Mouse (Mus musculus): ENCODE results near the gene Olfr201.
A peak's percentile ranks its signal among the peaks of the same experiment; 100 is the strongest.
"Not testable (repeated sequence)": the region's sequence is repeated elsewhere in the genome, so short reads cannot be mapped to it uniquely, and the experiment has no call there.

Olfr201 gene

GRCm38 (mm10) chr16:59272532-59272931, at the start of gene Olfr201:
TSS of gene Olfr201 (minus strand) at chr16:59272632.
- DNase-seq (ENCODE audit: low spot score): not testable (repeated sequence)

DNA sequence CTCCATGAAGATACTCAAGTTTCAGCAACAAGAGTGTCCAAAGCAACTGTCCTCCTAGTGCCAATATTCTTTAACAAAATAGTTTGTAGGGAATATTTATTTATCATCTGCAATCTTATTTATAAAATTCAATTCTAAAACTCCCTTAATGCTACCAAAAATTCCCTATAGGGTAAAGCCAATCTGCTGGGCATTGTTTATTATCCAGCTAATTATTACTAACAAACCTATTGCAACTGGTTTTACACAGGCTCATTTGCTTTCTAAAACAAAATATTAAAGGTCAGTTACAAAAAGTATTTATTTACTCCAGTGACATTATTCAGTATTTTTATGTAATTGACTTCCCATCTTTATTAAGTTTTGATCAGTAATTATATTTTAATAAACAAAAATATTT, 45.7 kb upstream of the Olfr201 start, which contains the start of gene Olfr204:
Olfr204 (minus strand) TSS at position 101 of the 400 bp plus-strand sequence.
- no peak for DNase-seq (ENCODE audit: low spot score)

GRCm38 (mm10) chr16:59298581-59298980, 26.1 kb upstream of the Olfr201 start, which contains the start of gene Olfr203:
TSS of gene Olfr203 (plus strand) at chr16:59298881.
- DNase-seq (ENCODE audit: low spot score): no peak

DNA sequence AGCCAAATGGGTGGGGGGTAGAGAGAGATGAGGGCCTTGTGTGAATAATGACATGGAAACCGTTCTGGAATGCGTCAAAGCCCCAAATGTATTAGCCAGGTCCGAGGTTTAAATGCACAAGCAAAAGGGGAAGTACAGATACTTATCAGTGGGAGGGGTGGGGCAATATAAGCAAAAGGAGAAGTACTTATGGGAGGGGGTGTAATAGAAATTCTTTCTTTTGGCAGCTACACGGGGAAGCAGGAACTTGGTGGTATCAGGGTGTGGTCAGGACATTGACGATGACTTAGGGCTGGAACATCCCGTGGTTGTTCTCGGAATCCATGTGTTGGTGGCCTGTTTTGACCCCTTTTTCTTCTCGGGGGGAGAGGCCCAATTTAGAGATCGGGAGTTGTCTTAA, 15.1 kb upstream of the Olfr201 start:
- not testable (repeated sequence) for DNase-seq (ENCODE audit: low spot score)

- no peak for DNase-seq (ENCODE audit: low spot score)
Observed at GRCm38 (mm10) chr16:59286693-59287092, 14.3 kb upstream of the Olfr201 start, which contains the start of gene Olfr202. TSS of gene Olfr202 (minus strand) at chr16:59286793.

DNA sequence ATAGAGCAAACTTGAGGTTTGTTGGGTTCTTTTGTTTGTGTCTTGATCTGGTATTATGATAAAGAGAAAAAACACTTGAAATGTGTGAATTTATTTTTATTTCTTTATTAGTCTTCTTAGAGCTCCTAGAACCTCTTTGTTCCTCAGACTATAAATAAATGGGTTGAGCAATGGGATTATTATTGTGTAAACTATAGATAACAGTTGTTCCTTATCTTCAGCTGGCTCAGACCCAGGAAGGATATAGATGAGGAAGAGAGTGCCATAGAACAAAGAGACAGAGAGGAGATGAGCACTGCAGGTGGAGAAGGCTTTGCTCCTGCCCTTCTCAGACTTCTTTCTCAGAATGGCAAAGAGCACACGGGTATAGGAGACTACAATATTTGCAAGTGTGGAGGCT, 11.0 kb upstream of the Olfr201 start:
- no peak for DNase-seq (ENCODE audit: low spot score)

DNA sequence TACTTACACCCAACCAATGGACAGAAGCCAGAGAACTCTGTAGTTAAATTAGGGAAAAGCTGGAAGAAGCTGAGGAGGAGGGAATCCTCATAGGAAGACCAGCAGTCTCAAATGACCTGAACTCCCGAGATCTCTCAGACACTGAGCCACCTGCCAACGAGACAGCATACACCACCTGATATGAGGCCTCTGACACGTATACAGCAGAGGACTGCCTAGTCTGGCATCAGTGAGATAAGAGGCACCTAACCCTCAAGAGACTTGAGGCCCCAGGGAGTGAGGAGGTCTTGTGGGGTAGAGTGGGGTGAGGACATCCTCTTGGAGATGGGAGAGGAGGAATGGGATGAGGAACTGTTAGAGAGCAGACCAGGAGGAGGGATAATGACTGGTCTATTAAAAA, 8.1 kb upstream of the Olfr201 start:
- peak; percentile 27 for DNase-seq (ENCODE audit: low spot score)

DNA sequence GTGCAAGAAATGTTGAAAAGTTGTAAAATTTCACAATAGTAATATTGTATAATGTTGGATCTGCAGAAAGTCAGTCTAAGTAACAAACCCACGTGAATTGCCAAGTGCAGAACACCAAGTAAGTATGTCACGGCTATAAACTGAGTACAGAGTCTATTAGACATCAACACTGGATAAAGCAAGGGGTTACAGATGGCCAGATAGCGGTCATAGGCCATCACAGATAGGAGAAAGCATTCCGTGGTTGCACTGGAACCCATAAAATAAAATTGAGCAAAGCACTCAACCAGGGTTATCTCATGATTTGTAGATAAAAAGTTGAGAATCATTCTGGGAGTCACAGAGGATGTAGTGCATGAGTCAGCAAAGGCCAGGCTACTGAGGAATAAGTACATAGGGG, 3.3 kb downstream of the Olfr201 start:
- not testable (repeated sequence) for DNase-seq (ENCODE audit: low spot score)

GRCm38 (mm10) chr16:59249684-59250083, 22.7 kb downstream of the Olfr201 start:
- no peak for DNase-seq (ENCODE audit: low spot score)

GRCm38 (mm10) chr16:59219667-59220066, 52.8 kb downstream of the Olfr201 start, which contains the start of gene Olfr199:
TSS of gene Olfr199 (minus strand) at chr16:59219767.
- DNase-seq (ENCODE audit: low spot score): not testable (repeated sequence)

GRCm38 (mm10) chr16:59217861-59218260, 54.6 kb downstream of the Olfr201 start:
- not testable (repeated sequence) for DNase-seq (ENCODE audit: low spot score)

Data from c-Kit-positive CD71-positive TER-119-positive erythroid progenitor cells, embryonic 14.5 days (primary cell).